Mouse (Mus musculus): ENCODE data around the gene Gm49373. TPM values are rescaled to one million over a fixed set of nuclear protein-coding genes. Genes with fewer than 3 reads are reported as not detected.

Gm49373 gene
- total and polyA plus RNA-seq, 2 experiments from 2014 or later = 0.79 to 1.5 TPM

DNA sequence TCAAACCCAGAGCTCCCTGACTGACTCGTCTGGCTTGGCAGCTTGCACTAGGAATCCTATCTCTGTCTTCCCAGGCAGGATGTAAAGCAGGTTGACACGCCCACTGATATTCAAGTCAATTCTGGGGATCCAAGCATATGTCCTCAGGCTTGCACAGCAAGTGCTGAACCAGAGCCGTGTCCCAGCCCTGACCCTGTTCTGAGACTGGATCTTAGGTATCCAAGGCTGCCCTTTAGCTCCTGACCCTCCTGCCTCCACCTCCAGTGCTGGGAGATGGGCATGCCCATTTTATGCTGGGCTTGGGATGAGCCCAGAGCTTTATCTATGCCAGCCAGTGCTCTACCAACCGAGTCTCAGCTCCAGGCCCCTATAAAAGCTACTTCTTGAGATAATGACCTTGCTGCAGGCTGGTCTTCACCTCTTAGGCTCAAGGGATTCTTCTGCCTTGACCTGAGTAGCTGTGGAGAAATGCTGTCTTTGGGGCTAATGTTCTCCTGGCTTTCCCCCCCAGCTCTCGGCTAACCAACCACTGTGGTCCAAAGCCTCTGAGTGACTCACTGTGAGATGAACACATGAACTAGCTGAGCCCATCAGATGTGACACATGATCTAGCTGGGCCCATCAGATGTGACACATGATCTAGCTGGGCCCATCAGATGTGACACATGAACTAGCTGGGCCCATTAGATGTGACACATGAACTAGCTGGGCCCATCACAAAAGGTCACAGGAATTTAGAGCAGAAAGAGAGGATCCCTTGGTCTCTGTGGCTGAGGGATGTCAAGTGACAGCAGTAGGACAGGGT, 33.1 kb upstream of the Gm49373 start:
- H3K36me3 ChIP-seq (ENCODE audit: insufficient read depth) = peaks cover 7% of the 10 kb centered on the region; the same call in 1 of the 2 replicates
- no peak for DNase-seq
- no peaks in the 10 kb centered on the region for H3K27me3 ChIP-seq (ENCODE audit: insufficient read depth, low read length)
- 82% methylated on average over 5 of the region's 5 CpGs for WGBS
- no peak overlapping the region for H3K4me2 ChIP-seq (ENCODE audit: low read depth)
- no peak overlapping the region for H3K9ac ChIP-seq
- TF ChIP-seq CTCF (IDR thresholded peaks at IDR 0.05; ENCODE audit: low read depth) = no peak
- H3K27ac ChIP-seq (ENCODE audit: low read depth, low read length) = no peak overlapping the region
- no peak for ATAC-seq
- H3K9me3 ChIP-seq (ENCODE audit: low read length) = no peaks in the 10 kb centered on the region
- H3K4me3 ChIP-seq (ENCODE audit: low read depth, low read length) = no peak overlapping the region
- H3K4me1 ChIP-seq (ENCODE audit: insufficient read depth) = no peaks in the 10 kb centered on the region

GRCm38 (mm10) chr9:21104814-21105213, 31.9 kb upstream of the Gm49373 start:
- WGBS = 89% methylated on average over 6 of the region's 6 CpGs
- H3K36me3 ChIP-seq (ENCODE audit: insufficient read depth) = peaks cover 7% of the 10 kb centered on the region; the same call in 1 of the 2 replicates

DNA sequence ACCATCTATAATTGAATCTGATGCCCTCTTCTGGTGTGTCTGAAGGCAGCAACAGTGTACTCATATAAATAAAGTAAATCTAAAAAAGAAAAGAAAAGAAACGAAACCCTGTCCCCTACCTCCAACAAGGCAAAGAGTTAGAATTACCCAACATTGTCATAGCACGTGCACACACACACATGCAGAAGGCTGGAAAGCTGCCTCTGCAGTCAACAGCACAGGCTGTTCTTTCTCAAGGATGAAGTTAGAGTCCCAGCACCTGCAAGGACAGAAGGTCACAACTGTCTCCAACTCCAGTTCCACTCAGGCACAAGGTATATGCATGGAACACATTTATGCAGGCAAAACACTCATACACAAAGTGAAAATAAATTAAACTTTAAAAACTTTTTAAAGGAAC, 29.2 kb upstream of the Gm49373 start:
- Histone ChIP-seq H3K4me2 (ENCODE audit: low read depth) (no peak overlapping the region), H3K4me3 (ENCODE audit: low read depth, low read length) (no peak overlapping the region), H3K4me1 (ENCODE audit: insufficient read depth) (no peaks in the 10 kb centered on the region), H3K9ac (no peak overlapping the region), H3K9me3 (ENCODE audit: low read length) (no peaks in the 10 kb centered on the region), H3K36me3 (ENCODE audit: insufficient read depth) (peaks cover 4% of the 10 kb centered on the region; the same call in 1 of the 2 replicates), H3K27ac (ENCODE audit: low read depth, low read length) (no peak overlapping the region), H3K27me3 (ENCODE audit: insufficient read depth, low read length) (no peaks in the 10 kb centered on the region)
- TF ChIP-seq CTCF (IDR thresholded peaks at IDR 0.05; ENCODE audit: low read depth) = no peak
- DNase-seq (no peak), ATAC-seq (no peak)
- WGBS = 94% methylated on average over 2 of the region's 2 CpGs

More at GRCm38 (mm10) chr9:21104814-21105213, 31.9 kb upstream of the Gm49373 start:
- no peaks in the 10 kb centered on the region for H3K9me3 ChIP-seq (ENCODE audit: low read length)
- ATAC-seq (no peak), DNase-seq (no peak)
- H3K9ac ChIP-seq = no peak overlapping the region
- H3K27ac ChIP-seq (ENCODE audit: low read depth, low read length) = no peak overlapping the region
- no peak overlapping the region for H3K4me3 ChIP-seq (ENCODE audit: low read depth, low read length)
- no peaks in the 10 kb centered on the region for H3K27me3 ChIP-seq (ENCODE audit: insufficient read depth, low read length)
- no peak for TF ChIP-seq CTCF (IDR thresholded peaks at IDR 0.05; ENCODE audit: low read depth)
- H3K4me1 ChIP-seq (ENCODE audit: insufficient read depth) = no peaks in the 10 kb centered on the region
- no peak overlapping the region for H3K4me2 ChIP-seq (ENCODE audit: low read depth)

DNA sequence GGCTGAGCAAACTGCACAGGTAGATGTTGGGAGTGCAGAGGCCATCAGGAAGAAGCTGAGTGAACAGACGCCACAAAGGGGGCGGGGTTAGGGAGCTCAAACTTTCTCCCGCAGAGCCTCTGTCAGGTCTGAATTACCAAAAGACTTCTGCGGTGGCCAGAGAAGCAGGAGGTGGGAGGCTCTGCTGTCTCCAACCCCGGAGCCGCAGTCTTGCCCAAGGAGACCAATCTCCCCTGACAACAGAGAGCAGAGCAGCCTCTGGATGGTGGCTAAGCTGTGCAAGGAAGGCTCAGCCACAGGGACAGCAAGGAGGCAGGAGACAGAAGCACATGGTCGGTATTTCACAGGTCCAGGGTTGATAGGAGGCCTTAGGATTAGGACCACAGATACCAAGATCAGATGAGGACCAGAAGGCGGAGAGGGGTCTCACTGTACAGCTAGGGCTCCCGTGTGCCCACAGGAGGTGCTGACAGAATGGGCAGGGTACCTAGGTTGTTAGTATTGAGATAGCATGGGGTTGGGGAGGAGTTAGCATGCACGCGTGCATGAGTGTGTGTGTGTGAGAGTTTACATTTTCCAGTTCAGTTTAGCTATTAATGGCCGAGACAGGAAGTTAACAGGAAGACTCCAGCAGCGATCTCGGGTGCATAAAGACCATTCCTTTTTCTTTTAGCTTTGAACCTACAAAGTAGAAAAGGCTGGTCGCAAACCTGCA, 27.7 kb upstream of the Gm49373 start:
- DNase-seq (no peak), ATAC-seq (no peak)
- TF ChIP-seq CTCF (IDR thresholded peaks at IDR 0.05; ENCODE audit: low read depth) = no peak
- H3K4me2 ChIP-seq (ENCODE audit: low read depth) = no peak overlapping the region
- H3K27me3 ChIP-seq (ENCODE audit: insufficient read depth, low read length) = no peaks in the 10 kb centered on the region
- no peak overlapping the region for H3K27ac ChIP-seq (ENCODE audit: low read depth, low read length)
- H3K4me3 ChIP-seq (ENCODE audit: low read depth, low read length) = no peak overlapping the region
- H3K9ac ChIP-seq = no peak overlapping the region
- H3K4me1 ChIP-seq (ENCODE audit: insufficient read depth) = no peaks in the 10 kb centered on the region
- 48% methylated on average over 15 of the region's 15 CpGs for WGBS
- H3K36me3 ChIP-seq (ENCODE audit: insufficient read depth) = 0 out of 2 replicates have a peak, but pooled peaks cover 3% of the 10 kb centered on the region
- H3K9me3 ChIP-seq (ENCODE audit: low read length) = no peaks in the 10 kb centered on the region

GRCm38 (mm10) chr9:21097793-21098192, 24.9 kb upstream of the Gm49373 start:
- ATAC-seq = no peak
- Histone ChIP-seq H3K27ac (ENCODE audit: low read depth, low read length) (no peak overlapping the region), H3K9ac (no peak overlapping the region), H3K36me3 (ENCODE audit: insufficient read depth) (no peaks in the 10 kb centered on the region), H3K4me2 (ENCODE audit: low read depth) (no peak overlapping the region), H3K9me3 (ENCODE audit: low read length) (no peaks in the 10 kb centered on the region), H3K27me3 (ENCODE audit: insufficient read depth, low read length) (no peaks in the 10 kb centered on the region), H3K4me3 (ENCODE audit: low read depth, low read length) (no peak overlapping the region), H3K4me1 (ENCODE audit: insufficient read depth) (no peaks in the 10 kb centered on the region)
- TF ChIP-seq CTCF (IDR thresholded peaks at IDR 0.05; ENCODE audit: low read depth) = no peak
- no peak for DNase-seq
- 81% methylated on average over 8 of the region's 8 CpGs for WGBS

- H3K27me3 ChIP-seq (ENCODE audit: insufficient read depth, low read length) = no peaks in the 10 kb centered on the region
Measured at GRCm38 (mm10) chr9:21095958-21096357, 23.1 kb upstream of the Gm49373 start.

DNA sequence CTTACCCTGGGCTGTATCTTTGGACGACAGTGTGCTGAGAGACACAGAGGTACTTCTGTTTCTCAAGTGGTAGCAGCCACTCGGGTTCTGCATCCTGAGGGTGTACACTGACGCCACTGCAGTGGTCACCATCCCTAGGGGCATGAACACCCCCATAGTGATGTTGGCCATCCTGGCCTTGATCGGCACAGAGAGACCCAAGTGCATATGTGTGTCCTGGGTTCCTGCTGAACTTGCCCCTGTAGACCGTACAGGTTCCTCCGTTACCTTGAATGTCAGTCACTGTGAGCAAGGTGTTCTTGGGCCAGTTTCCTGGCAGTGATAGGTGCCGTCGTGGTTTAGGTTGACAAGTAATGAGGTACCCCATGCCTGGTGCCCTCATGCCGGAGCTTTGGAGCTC, 20.5 kb upstream of the Gm49373 start:
- no peak for TF ChIP-seq CTCF (IDR thresholded peaks at IDR 0.05; ENCODE audit: low read depth)
- H3K9ac ChIP-seq = no peak overlapping the region
- DNase-seq (no peak), ATAC-seq (no peak)
- H3K27me3 ChIP-seq (ENCODE audit: insufficient read depth, low read length) = no peaks in the 10 kb centered on the region
- WGBS = 98% methylated on average over 9 of the region's 9 CpGs
- no peaks in the 10 kb centered on the region for H3K9me3 ChIP-seq (ENCODE audit: low read length)
- H3K36me3 ChIP-seq (ENCODE audit: insufficient read depth) = peaks cover 16% of the 10 kb centered on the region
- peaks cover 7% of the 10 kb centered on the region for H3K4me1 ChIP-seq (ENCODE audit: insufficient read depth)
- H3K27ac ChIP-seq (ENCODE audit: low read depth, low read length) = no peak overlapping the region
- H3K4me2 ChIP-seq (ENCODE audit: low read depth) = no peak overlapping the region
- no peak overlapping the region for H3K4me3 ChIP-seq (ENCODE audit: low read depth, low read length)

More at GRCm38 (mm10) chr9:21095958-21096357, 23.1 kb upstream of the Gm49373 start:
- no peaks in the 10 kb centered on the region for H3K9me3 ChIP-seq (ENCODE audit: low read length)
- no peak overlapping the region for H3K27ac ChIP-seq (ENCODE audit: low read depth, low read length)
- no peak for TF ChIP-seq CTCF (IDR thresholded peaks at IDR 0.05; ENCODE audit: low read depth)
- DNase-seq (no peak), ATAC-seq (no peak)
- no peak overlapping the region for H3K4me3 ChIP-seq (ENCODE audit: low read depth, low read length)
- WGBS = 63% methylated on average over 4 of the region's 4 CpGs
- H3K4me2 ChIP-seq (ENCODE audit: low read depth) = no peak overlapping the region
- peaks cover under 1% of the 10 kb centered on the region; the same call in 1 of the 2 replicates for H3K4me1 ChIP-seq (ENCODE audit: insufficient read depth)
- H3K9ac ChIP-seq = no peak overlapping the region
- H3K36me3 ChIP-seq (ENCODE audit: insufficient read depth) = no peaks in the 10 kb centered on the region
